Mouse (Mus musculus): ENCODE data around the gene Trim75.

Gene Trim75

DNA sequence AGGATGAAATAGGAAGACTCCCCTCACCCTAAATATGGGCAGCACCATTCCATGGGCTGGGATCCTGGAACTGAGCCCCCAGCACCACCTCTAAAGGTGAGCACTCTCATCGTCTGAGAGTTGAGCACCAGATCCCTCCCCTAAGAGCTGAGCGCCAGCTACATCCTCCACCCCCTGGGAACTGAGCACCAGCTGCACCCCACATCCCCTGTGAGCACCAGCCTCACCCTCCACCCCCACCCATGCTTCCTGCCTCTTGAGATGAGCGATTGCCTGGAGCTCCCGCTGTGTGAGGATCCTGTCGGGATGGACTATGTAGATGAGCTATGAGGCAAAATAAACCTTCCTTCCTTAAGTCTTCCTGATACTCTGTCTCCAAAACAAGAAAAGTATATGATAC, 44.7 kb downstream of the Trim75 start:
- DNase-seq: no peak

DNA sequence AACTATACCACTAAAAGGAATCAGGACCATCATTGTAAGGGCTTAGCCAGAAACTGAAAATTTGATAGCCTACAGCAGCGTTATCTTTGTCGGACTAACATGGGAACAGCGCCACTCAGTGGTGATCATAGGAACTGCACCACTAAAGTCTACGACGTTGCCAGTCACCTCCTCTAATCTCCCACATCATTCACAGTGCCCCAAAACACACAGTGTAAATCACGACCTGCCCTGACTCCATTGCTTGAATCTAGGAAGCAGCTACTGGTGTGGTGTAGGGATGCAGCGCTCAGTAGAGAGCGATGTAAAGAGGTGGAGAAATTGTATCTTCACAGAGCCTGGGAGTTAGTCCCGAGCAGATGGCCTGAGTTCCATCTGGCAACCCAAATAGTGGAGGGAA, 46.1 kb downstream of the Trim75 start:
- DNase-seq: peak; percentile 85

DNA sequence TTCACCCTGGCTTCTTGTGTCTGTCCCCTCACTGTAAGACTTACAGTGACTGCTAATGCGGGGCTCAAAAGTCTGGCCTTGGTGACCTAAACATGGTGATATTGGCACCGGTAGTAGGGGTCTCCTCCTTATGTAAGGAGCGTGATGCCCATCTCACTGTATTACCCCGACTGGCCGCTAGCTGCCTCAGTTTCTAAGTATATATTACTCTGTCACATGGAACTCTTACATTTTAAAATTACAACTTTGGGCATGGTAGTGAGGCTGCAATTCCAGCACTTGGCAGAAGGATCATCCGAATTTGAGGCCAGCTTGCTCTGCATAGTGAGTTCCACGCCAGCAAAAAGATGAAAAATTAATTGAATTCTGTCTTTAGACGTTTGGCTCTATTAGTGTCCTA, 46.6 kb downstream of the Trim75 start:
- no peak for DNase-seq

DNA sequence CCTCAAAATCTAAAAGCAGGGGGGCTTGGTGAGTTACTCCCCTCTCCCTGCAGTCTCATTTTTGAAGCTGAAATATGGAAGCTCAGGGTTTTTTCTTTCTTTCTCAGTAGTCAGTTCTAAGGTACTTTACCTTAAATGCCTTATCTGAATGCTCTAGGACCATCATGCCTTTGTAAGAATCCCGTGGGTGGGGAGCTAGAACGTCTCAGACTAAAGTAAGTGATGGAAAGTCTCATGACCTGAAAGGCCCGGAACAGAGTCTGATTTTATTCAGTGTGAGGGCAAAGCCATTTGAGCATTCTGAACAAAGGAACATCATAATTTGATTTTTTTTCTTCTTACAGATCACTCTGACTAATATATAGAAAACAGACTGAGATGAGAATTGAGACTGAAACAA, 52.6 kb downstream of the Trim75 start:
- no peak for DNase-seq

Measured in lung, postnatal 36 days (tissue).